Mouse (Mus musculus) embryonic fibroblast, embryonic 13.5 days (primary cell): ENCODE data around the gene Rbm15b. TPM values are rescaled to one million over a fixed set of nuclear protein-coding genes. Genes with fewer than 3 reads are reported as not detected.

Source experiments
- H3K27ac ChIP-seq: 2 replicates; pipeline ENCODE4 v1.5.1; 2012; ENCODE audit warnings: low read length, control low read depth, inconsistent platforms; ENCODE audit not compliant: insufficient read depth
- H3K4me1 ChIP-seq: 2 replicates; pipeline ENCODE4 v1.6.1; 2011; ENCODE audit warnings: low read length; ENCODE audit not compliant: control insufficient read depth, insufficient read depth
- H3K4me3 ChIP-seq: 2 replicates; pipeline ENCODE4 v1.5.1; 2011; ENCODE audit warnings: mild to moderate bottlenecking, control low read depth, low read length; ENCODE audit not compliant: insufficient read depth
- CTCF ChIP-seq: IDR thresholded peaks from 2 replicates; pipeline ENCODE4 v1.5.1; 2011; ENCODE audit warnings: mild to moderate bottlenecking, control low read depth, low read length, moderate library complexity, borderline replicate concordance; ENCODE audit not compliant: insufficient read depth
- POLR2A ChIP-seq: IDR thresholded peaks from 2 replicates; pipeline ENCODE4 v1.6.1; 2011; ENCODE audit warnings: low read depth, mild to moderate bottlenecking, control low read depth, low read length, moderate library complexity
- polyA plus RNA-seq: library from polyadenylated mRNA; stranded (reverse); fragments of >200 nt; gene quantifications from 2 replicates; pipeline ENCODE4 v1.2.4, GENCODE M21; 2011; ENCODE audit warnings: low read depth; ENCODE audit not compliant: missing spikeins, insufficient read length

The Rbm15b gene
- polyA plus RNA-seq, 1 experiment, result 36.8 TPM

DNA sequence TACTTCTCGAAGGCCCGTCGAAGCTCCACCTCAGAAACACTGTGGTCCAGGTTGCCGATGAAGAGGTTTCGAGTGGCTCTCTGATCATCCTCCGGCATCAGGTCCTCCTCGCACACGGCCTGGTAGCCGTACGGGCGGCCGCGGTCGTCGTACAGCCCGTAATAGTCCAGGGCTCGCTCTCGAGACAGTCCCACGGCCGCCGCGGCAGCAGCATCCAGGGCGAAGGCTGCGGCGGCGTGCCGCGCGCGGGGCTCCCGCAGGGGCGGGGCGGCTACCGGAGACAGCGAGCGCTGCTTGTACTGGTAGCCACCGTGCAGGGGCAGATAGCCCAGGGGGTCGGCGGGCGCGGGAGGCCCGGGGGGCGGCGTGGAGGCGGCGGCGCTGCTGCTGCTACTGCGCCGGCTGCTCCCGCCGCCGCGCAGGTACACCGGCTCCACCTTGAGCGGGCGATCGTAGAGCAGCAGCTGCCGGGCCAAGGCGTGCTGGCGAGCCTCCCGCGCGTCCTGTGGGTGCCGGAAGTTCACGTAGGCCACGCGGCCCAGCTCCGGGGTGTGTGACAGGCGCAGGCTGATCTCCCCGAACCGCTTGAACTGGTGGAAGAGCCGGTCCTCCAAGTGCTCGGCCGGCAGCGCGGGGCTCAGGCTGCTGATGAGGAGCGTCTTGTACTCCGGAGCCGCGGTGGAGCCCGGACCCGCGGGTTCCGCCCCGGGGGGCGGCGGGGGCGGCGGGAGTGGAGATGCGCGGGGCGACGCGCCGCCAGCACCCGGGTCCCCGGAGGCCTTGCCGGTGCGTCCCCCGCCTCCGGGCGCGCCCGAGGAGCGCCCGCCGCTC lies 1.1 kb downstream of the Rbm15b start:
- Histone ChIP-seq H3K4me1 (peaks cover 11% of the 10 kb centered on the region), H3K4me3 (peak overlapping the region; percentile 50), H3K27ac (0 out of 2 replicates have a peak overlapping the region, but pooled peaks have one; percentile 54)
- TF ChIP-seq CTCF (no peak), POLR2A (peak; percentile 33; the same call in 1 of the 2 replicates)

DNA sequence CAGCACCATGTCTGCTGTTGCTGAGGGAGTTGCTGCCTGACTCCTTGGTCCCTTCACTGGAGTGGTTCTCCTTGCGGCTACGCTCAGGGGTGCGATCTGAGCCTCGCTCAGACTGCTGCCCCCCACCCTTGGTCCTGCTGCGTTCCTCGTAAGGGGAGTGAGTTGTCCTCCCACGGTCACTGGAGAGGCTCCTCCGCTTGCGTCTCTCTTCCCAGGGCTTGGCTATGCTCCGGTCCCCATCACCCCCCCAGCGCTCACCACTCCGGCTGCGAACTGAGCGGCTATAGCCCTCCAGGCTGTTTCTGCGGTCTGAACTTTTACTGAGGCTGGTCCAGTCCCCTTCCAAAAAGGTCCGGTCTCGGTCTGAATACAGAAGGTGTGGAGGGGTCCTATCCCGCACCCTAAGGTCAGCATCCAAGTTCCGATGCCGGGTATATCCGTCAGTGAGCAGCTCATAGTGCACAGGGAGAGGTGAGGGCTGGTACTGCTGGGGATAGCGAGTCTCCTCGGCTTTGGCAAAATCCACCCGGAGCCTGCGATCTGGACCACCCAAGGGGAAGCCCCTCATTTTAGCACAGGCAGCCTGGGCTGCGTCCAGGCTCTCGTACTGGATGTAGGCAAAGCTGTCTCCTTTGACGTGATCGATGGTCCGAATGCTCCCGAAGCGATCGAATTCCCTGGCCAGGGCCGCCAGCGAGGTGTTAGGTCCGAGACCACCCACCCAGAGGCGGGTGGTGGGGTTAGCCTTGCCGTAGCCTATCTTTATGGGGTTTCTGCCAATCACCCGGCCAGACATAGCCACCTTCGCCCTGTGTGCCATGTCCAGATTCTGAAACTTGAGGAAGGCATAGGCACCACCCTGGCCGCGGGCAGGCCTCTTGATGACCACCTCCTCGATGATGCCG lies 2.0 kb downstream of the Rbm15b start:
- Histone ChIP-seq H3K4me1 (peaks cover 7% of the 10 kb centered on the region; the same call in 1 of the 2 replicates), H3K4me3 (peak overlapping the region; percentile 50), H3K27ac (no peak overlapping the region)
- TF ChIP-seq CTCF, result no peak
- no peak for TF ChIP-seq POLR2A

DNA sequence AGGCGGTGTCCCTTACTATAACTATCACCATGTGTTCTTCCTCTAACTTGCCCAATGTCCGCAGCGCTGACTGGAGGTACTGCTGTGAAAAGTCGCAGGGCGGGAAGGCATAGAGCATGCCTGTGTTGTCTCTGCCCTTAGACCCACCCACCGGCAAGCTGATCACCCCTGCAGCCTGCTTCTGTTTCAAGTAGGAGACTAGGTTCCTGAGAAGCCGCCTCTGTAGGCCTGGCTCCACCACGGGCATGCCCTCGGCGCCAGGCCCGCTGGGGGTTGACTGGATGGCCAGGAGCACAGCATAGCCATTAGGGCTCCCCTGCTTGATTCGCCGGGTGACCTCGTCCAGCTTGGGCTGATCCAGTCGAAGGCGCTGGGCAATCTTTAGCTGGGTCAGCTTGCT lies 2.9 kb downstream of the Rbm15b start:
- peaks cover 2% of the 10 kb centered on the region; the same call in 1 of the 2 replicates for H3K4me1 ChIP-seq
- no peak overlapping the region for H3K27ac ChIP-seq
- H3K4me3 ChIP-seq, result peak overlapping the region; percentile 50
- TF ChIP-seq CTCF (no peak), POLR2A (no peak)

DNA sequence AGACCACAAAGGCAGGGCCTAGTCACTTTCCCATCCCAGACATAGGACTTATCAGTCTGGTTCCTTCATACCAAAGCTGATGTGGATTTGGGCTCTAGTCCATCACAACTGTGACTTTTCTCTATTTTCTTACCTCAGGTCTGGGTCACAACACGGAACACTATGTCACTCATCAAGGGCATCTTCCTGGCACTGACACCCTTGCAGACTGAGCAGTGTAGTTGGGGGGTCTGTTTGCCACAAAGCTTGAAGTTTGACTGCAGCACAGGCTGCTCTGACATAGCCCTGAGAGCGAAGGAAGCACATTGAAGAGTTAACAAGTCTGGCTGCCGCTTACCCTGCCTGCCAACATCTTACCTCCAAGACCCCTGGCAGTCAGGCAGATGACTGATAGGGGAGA lies 4.1 kb downstream of the Rbm15b start:
- Histone ChIP-seq H3K27ac (no peak overlapping the region), H3K4me3 (no peak overlapping the region), H3K4me1 (peaks cover 2% of the 10 kb centered on the region; the same call in 1 of the 2 replicates)
- no peak for TF ChIP-seq CTCF
- no peak for TF ChIP-seq POLR2A

DNA sequence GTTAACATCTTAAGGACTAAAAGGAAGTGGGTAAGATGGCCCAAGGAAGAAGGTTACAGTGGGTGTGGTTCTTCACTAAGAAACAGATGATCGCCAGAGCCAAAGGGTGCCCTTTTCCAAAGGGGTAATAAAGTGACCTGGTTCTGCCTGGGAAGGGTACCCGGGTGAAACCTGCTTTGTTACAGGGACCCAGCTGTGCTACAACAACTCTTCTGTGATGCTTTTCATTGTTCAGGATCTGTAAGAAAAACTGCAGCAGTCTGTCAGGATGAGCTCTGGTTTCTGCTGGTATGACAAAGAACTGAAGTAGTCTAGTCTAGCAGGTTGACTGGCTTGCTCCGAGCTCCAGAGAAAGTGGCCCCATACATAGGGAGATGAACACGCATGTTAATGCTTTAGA lies 5.1 kb downstream of the Rbm15b start:
- Histone ChIP-seq H3K4me1 (peaks cover 2% of the 10 kb centered on the region; the same call in 1 of the 2 replicates), H3K27ac (no peak overlapping the region), H3K4me3 (no peak overlapping the region)
- TF ChIP-seq CTCF, result no peak
- TF ChIP-seq POLR2A, result no peak

DNA sequence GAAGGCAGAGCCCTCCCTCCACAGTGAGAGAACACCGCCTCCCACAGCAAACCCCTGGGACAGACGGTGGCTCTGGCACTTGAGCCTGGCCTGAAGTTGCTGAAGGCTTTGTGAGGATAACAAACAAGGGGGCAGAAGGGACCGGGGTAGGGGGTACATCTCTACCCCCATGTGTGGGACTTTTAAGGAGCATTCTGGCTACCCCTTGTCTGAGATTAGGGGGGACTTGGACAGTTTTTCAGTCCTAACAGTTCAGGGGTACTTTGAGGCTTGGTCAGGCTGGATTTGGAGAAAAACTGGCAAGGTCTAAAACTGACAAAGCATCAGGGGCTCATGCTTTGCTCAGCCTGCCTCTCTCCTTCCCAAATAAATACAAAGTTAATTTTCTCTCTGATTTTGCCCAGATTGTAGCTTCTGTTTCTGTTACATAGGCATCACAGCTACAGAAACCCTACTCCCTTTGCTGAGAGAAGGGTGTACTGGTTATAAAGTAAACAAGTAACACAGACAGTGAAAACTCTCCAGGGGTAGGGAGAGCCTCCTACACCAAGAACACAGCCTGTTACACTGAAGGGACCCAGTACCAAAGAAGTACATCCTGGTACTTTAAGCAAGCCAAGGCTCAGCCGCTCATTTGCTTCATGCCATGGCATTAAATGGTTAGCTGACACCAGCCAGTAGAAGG lies 6.0 kb downstream of the Rbm15b start:
- Histone ChIP-seq H3K4me1 (peaks cover 2% of the 10 kb centered on the region; the same call in 1 of the 2 replicates), H3K4me3 (no peak overlapping the region), H3K27ac (no peak overlapping the region)
- TF ChIP-seq POLR2A (no peak), CTCF (no peak)

DNA sequence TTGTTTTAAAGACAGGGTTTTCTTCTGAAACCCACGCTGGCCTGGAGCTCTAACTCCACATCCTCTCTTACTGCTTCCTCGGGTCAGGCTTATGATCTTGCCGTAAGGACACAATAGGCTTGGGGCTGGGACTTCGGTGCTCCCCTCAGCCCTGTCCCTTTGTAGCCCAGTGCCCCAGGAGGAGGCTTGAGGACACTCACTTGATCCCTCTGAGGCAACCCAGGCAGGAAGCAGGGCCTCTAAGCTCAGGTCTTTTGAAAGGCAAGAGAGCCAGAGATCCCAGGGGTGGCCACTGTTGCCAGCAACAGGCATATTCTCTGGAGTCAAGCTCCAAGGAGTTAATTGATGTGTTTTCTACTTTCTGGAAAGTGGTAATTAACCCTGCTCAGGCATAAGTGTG lies 7.8 kb downstream of the Rbm15b start:
- H3K27ac ChIP-seq, result no peak overlapping the region
- TF ChIP-seq POLR2A, result no peak
- no peak for TF ChIP-seq CTCF
- peaks cover 2% of the 10 kb centered on the region; the same call in 1 of the 2 replicates for H3K4me1 ChIP-seq
- no peak overlapping the region for H3K4me3 ChIP-seq

DNA sequence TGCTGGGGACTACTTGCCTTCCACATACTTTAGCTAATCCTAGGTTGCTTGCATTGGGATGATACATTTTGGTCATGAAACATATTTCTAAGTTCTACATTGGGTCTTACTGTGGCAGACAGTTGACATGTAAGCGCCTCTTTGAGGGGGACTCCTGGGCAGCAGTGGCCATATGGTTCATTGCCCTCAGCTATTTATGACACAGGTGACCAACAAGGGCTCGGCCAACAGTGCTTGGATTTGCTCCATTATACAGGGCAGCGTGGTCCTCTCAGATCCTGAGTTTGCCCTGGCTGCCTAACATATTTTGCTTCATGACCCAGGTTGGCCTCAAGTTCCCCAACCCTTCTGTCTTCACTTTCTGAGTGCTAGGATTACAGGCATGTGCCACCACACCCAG lies 10.6 kb downstream of the Rbm15b start:
- Histone ChIP-seq H3K4me1 (no peaks in the 10 kb centered on the region; the same call in 1 of the 2 replicates), H3K4me3 (no peak overlapping the region), H3K27ac (no peak overlapping the region)
- no peak for TF ChIP-seq POLR2A

DNA sequence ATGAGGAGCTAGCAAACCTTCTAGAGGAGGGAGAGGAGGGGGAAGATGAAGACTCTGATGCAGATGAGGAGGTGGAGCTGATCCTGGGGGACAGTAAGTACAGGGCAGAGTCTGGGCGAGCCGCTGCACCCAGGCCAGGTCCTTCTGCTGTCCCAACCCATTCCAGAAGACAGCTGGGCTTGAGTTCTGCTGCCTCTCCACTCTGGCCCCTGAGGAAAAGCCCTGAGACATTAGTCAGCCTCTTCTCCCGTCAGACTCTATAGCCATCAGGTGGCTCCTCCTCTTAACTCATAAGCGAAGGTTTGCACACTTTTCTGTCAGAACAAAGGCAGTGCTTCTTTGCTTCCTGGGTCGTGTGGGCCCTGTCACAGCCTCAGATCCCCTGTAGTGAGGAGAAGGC lies 13.0 kb downstream of the Rbm15b start:
- no peaks in the 10 kb centered on the region; the same call in 1 of the 2 replicates for H3K4me1 ChIP-seq
- TF ChIP-seq POLR2A (no peak), CTCF (no peak)
- H3K4me3 ChIP-seq, result no peak overlapping the region
- no peak overlapping the region for H3K27ac ChIP-seq

DNA sequence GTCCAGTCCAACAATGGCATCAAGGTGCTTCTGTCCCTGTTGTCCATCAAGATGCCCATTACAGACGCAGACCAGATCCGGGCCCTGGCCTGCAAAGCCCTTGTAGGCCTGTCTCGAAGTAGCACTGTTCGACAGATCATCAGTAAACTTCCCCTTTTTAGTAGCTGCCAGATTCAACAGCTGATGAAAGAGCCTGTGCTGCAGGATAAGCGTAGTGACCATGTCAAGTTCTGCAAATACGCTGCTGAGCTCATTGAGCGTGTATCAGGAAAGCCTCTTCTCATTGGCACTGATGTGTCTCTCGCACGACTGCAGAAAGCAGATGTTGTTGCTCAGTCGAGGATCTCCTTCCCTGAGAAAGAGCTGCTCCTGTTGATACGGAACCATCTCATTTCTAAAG lies 29.2 kb downstream of the Rbm15b start:
- Histone ChIP-seq H3K27ac (no peak overlapping the region), H3K4me1 (no peaks in the 10 kb centered on the region), H3K4me3 (no peak overlapping the region)
- TF ChIP-seq CTCF, result no peak
- no peak for TF ChIP-seq POLR2A
